Mouse (Mus musculus) neutrophil, adult 59 days (primary cell): ENCODE measurements around the gene Zfp330. TPM values are rescaled to one million over a fixed set of nuclear protein-coding genes. Genes with fewer than 3 reads are reported as not detected.

Experiments
- total RNA-seq, 2 experiments: library from RNA; stranded (reverse); gene quantifications; 1 replicate in 1 of 2; 2 replicates in 1 of 2; pipeline ENCODE4 v1.2.4; 2023

Zfp330 gene
- 10 to 100 TPM; 37.6 to 41.8 TPM for total RNA-seq

DNA sequence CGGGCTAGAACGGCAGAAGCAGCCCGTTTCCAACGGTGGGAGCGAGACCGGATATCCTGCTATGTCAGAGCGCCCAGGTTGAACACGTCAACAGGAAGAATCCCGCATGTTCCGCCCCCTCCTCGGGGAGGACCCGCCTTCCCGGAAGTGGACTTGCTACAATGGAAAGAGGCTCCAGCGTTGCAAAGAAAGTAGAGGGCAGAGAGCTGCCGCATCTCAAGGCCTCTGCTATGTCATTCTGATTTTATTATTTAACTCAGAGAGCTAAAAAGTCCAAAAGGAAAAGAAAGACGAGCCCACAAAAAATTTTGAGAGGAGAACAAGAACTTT, at the start of gene Zfp330:
Zfp330 (minus strand) TSS at position 68 of the 330 bp plus-strand sequence.

Other genes starting within 250 kb of the Zfp330 start
- gene Rnf150, start 89.2 kb upstream of the Zfp330 start, total RNA-seq: 1 to 10 TPM; 1.2 to 1.3 TPM